Mouse (Mus musculus) thymus, postnatal 14 days (tissue): ENCODE measurements around the gene Grtp1.
A peak's percentile ranks its signal among the peaks of the same experiment; 100 is the strongest.

Experiments used
- DNase-seq: peaks from one replicate; pipeline ENCODE4 v3.0.0; 2021

The Grtp1 gene

GRCm38 (mm10) chr8:13174305-13174704 lies 26.1 kb downstream of the Grtp1 start:
- DNase-seq: no peak

- DNase-seq: no peak
These were observed 29.9 kb downstream of the Grtp1 start for GRCm38 (mm10) chr8:13170510-13170909.

GRCm38 (mm10) chr8:13164361-13164760 lies 36.1 kb downstream of the Grtp1 start:
- DNase-seq: no peak

DNA sequence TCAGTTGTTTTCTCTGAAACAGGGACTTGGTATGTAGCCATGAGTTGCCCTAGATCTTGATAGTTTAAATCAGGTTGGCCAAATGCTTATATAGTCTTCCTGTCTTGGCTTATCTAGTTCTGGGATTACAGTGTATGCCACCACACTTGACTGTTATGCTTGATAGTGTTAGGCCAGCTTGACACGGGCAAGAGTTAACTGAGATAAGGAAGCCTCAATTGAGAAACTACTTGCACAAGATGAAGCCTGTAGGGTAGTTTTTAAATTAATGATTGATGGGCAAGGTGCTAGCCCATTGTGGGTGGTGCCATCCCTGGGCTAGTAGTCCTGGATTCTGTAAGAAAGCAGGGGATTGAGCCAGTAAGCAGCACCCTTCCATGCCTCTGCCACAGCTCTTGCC lies 36.9 kb downstream of the Grtp1 start:
- DNase-seq: no peak

GRCm38 (mm10) chr8:13162098-13162497 lies 38.3 kb downstream of the Grtp1 start:
- no peak for DNase-seq

DNA sequence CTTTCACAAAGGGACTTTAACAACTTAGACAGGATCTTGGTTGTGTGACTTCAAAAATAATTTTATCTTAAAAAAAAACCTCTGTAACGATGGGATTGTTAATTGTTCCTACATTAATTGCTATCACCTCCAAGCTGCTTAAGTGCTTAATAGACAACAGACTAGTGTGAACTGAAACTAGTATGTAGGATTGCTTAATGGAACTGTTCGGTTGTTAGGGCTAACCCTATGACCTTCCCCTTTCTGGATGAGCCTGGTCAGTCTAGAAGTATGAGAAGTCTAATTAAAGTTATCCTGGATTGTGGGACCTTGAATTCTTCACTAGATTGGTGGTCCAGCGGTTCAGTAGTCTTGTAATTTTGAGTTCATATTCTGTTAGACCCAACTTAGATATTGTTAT lies 39.7 kb downstream of the Grtp1 start:
- DNase-seq: no peak

DNA sequence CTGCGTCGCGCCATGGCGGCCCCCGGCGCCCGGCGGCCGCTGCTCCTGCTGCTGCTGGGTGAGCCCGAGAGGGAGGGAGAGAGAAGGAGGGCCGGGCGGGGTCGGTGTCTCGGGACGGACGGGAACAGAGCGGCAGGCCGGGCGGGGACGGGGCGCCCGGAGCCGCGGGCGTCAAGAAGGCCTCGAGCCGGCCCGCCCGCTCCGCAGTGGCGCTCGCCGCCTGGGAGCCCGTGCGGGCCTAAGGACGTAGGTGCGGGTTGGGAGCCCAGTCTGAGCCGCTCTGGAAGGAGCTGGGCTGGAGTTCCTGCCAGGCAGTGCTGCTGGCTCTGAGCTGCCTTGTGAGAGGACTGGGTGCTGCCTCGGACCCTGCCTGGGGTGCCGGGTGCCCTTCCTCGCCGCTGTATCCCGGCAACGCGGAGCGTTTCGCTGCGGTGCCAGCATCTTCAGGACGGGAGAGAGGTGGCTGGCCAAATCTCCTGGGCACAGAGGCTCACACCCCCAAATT lies 41.0 kb downstream of the Grtp1 start:
- DNase-seq: no peak

DNA sequence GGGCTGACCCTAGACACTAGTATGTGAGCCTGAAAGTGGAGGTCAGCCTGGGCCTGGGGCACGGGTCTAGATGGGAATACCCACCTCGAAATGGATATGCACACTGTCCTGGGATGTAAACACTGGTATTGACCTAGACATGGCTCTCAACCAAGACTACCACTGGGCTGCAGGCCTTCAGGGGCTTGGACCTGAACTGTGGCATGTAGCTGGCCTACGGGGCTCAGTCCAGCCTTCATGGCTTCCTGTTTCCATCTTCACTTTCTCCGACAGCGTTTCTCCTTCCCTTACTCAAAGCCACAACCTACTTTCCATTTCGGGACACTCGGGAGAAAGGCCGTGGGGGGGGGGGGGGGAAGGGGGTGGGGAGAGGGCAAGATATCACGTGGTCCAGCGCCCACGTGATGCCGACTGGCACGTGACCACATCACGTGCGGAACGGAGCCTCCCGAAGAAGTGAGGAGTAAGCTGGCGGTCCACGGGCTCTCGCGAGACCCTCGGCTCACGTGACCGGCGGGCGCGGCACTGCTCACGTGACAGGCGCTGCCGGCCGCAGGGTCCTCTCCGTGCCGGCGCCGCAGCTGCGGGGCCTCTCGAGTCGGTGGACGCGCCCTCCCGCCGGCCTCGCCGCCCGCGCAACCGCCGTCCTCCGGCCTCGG lies 41.6 kb downstream of the Grtp1 start, which contains the start of gene Lamp1:
Lamp1 (plus strand) TSS at position 444 of the 659 bp plus-strand sequence.
- peak; percentile 97 for DNase-seq

DNA sequence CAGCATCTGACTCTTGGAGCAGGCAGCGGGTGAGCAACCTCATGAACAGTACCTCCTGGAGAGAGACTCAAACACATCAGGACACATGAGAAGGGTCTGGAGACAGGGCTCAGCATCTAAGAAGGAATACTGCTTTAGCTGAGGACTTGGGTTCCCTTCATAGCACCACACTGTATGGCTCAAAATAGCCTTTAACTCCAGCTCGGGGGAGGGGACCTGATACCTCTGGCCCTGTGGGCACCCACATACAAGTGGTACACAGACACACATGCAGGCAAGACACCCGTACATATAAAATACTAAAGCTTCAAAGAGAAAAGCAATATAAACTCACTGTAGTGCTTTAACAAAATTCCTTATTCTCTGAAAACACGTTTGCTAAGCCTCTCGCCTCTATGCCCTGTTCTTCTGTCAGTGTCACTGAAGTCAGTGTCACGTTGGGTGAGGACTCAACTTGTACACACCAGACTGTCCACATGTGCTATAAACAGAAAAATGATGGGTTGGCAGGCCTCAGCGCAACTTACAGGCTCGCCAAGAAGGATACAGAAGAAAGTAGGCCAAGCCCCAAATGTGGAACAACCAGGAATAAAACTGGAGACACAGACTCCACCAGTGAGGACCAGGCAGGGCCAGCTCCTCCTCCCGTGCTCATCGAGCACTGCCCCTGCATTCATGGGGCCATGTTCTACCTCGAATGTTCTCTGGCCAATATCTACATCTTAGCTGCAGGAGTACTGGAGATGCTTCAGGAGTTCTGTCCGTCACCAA lies 43.9 kb downstream of the Grtp1 start:
- no peak for DNase-seq

DNA sequence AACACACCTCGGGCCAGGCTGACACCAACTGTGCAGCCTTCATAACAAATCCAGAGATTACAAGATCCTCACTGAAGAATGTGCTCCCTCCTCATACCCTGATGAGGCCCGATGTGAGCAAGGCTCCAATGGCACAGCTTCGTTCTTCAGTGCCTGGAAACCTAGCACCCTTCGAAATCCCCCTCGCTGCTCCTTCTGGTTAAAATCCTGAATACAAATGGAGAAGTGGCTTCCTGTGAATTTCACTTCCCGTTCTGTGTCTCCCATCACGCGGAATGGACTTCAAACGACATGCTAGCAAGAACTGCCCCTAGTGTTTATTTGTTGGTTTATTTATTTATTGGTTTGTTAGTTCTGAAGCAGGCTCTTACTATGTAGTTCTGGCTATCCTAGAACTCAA lies 45.1 kb downstream of the Grtp1 start:
- no peak for DNase-seq

- no peak for DNase-seq
These were observed 46.3 kb downstream of the Grtp1 start for GRCm38 (mm10) chr8:13154099-13154498.

DNA sequence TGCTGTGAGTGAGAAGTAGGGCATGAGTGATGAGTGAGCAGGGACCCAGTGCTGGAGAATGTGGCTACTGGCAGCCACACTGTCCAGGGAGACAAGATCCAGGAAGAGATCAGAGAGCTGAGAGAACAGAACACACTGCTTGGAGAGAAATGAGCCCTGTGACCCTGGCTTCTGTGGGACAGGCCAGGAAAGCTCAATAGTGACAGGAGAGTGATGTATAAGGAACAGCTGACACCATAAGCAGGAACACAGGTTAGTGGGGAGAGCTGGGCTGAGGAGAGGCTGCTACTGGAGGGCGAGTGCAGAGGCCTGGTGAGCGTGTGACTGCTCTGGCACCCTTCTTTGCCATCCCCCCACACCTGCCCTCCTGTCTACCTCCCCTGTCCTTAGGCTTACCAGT lies 49.5 kb downstream of the Grtp1 start:
- no peak for DNase-seq

- DNase-seq: no peak
These were observed 50.6 kb downstream of the Grtp1 start for GRCm38 (mm10) chr8:13149866-13150265.

- no peak for DNase-seq
These were observed 51.1 kb downstream of the Grtp1 start for GRCm38 (mm10) chr8:13149287-13149686.

DNA sequence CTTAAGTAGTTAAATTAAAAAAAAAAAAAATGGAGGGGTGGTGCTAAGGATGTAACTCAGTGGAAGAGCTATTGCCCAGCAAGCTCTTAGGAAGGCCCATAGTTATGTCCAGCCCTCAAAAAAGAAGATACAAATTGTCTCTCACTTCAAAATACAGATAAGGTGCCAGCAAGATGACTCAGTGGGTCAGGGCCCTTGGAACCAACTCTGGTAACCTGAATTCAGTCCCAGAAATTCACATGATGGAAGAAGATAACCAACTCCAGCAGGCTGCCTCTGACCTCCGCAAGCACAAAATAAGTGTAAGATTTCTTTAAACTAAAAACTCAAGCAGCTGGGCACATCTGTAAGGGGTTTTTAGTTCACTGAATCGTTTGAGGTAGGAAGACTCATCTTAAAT lies 51.9 kb downstream of the Grtp1 start:
- no peak for DNase-seq

GRCm38 (mm10) chr8:13141681-13142080 lies 58.7 kb downstream of the Grtp1 start:
- DNase-seq: no peak

DNA sequence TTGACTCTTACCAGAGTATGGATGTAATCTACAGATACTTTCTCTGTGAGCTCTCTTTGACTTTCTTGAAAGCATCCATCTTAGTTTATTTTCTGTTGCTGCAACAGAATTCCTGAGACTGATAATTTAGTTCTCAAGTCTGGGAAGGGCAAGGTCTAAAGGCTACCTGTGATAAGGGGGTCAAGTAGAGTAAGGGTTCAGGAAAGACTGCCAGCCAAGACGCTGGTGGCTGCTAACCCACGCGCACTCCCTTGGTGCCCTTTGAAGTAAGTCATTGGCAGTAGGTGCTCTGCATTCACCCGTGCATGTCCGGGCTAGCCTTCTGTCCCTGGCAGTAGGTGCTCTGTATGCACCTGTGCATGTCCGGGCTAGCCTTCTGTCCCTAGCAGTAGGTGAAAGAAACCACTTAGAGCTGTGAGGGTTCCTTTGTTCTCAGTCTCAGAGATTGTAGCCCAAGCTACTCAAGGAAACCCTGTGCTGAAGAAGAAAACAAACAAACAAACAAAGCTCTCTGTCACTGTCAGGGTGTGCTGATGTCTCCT lies 60.7 kb downstream of the Grtp1 start:
- DNase-seq: no peak

DNA sequence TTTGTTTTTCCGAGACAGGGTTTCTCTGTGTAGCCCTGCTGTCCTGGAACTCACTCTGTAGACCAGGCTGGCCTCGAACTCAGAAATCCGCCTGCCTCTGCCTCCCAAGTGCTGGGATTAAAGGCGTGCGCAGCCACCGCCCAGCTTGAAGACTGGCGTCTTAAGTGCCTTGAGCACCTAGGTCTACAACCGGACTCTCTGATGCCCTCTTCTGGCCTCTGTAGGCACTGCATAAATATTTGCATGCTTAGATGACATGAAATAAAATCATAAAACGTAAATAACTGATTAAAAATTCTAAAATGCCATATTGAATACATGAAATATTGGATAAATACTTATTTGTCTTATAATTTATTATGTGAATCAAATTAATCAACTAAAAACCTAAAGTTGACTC lies 68.2 kb downstream of the Grtp1 start:
- peak; percentile 72 for DNase-seq

DNA sequence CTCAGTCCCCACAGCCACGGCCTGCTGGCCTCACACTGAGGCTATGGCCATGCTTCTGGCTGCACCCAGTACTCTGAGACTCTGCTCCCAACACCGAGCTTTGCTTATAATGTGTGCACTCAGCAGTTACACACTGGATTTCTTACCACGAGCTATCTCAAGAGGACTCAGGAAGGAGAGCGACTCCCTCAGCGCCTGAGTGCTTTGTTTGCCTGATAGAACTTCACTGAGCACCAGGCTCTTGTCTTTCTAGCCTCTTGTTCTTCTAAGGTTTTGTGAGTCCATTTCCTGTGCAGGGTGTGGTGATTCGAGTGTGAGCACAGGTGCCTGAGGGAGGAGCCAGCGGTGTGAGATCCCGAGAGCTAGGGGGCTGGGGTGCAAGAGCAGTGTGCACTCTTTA lies 75.5 kb downstream of the Grtp1 start:
- no peak for DNase-seq

DNA sequence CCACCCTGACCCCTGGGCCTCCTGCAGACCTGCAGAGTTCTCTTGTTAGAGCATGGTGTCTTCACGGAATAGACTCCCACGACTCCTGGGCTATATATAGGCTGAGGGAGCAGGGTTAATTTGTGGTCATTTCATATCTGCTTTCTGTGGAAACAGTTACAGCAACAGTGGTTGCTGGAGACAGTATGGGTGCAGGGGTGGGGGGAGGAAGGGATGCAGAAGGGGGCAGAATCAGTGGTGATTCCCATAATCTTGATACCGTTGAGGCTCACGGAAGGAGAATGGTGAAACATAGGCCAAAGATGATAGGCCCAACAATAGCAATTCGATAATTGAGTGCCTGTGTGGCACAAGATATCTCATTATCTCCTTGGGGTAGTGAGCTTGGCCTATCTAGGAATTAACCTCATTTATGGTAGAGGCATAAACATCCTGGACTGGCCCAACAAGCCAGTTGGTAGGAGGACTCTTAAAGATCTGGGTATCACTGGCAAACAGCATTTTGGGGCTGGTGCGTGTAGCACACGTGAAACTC lies 77.5 kb downstream of the Grtp1 start:
- DNase-seq: no peak
